Mouse (Mus musculus): ENCODE data around the gene Frmd5. TPM values are rescaled to one million over a fixed set of nuclear protein-coding genes. Genes with fewer than 3 reads are reported as not detected.

Gene Frmd5
- polyA plus RNA-seq, 1 experiment = 0.45 TPM

GRCm38 (mm10) chr2:121677649-121677986 lies 129.3 kb downstream of the Frmd5 start:
- no peak for TF ChIP-seq CTCF (conservative IDR thresholded peaks at IDR 0.05; ENCODE audit: insufficient read depth, insufficient read length, low read depth, low read length)
- no peak for TF ChIP-seq POLR2A (IDR thresholded peaks at IDR 0.05; ENCODE audit: low read depth, low read length)
- Histone ChIP-seq H3K4me3 (ENCODE audit: insufficient read depth, low read depth, low read length) (no peak overlapping the region), H3K36me3 (ENCODE audit: control insufficient read depth, insufficient read depth, low read length) (no peaks in the 10 kb centered on the region), H3K4me1 (ENCODE audit: control insufficient read depth, insufficient read depth, low read length) (no peaks in the 10 kb centered on the region), H3K27me3 (replicated peaks; ENCODE audit: control insufficient read depth, insufficient read depth, low read length) (no peaks in the 10 kb centered on the region), H3K27ac (ENCODE audit: insufficient read depth, low read depth, low read length) (no peak overlapping the region)
- no peak for DNase-seq
- 71% methylated on average over 6 of the region's 6 CpGs for WGBS

- H3K36me3 ChIP-seq (ENCODE audit: control insufficient read depth, insufficient read depth, low read length) = no peaks in the 10 kb centered on the region
- DNase-seq = no peak
- no peaks in the 10 kb centered on the region for H3K27me3 ChIP-seq (replicated peaks; ENCODE audit: control insufficient read depth, insufficient read depth, low read length)
- no peak overlapping the region for H3K27ac ChIP-seq (ENCODE audit: insufficient read depth, low read depth, low read length)
- H3K4me3 ChIP-seq (ENCODE audit: insufficient read depth, low read depth, low read length) = no peak overlapping the region
- WGBS = 51% methylated on average over 6 of the region's 6 CpGs
- H3K4me1 ChIP-seq (ENCODE audit: control insufficient read depth, insufficient read depth, low read length) = no peaks in the 10 kb centered on the region
- no peak for TF ChIP-seq POLR2A (IDR thresholded peaks at IDR 0.05; ENCODE audit: low read depth, low read length)
- no peak for TF ChIP-seq CTCF (conservative IDR thresholded peaks at IDR 0.05; ENCODE audit: insufficient read depth, insufficient read length, low read depth, low read length)
Observed at GRCm38 (mm10) chr2:121676951-121677648, 129.8 kb downstream of the Frmd5 start.

GRCm38 (mm10) chr2:121675895-121676294 lies 131.0 kb downstream of the Frmd5 start:
- Histone ChIP-seq H3K27me3 (replicated peaks; ENCODE audit: control insufficient read depth, insufficient read depth, low read length) (no peaks in the 10 kb centered on the region), H3K4me3 (ENCODE audit: insufficient read depth, low read depth, low read length) (no peak overlapping the region), H3K4me1 (ENCODE audit: control insufficient read depth, insufficient read depth, low read length) (no peaks in the 10 kb centered on the region), H3K36me3 (ENCODE audit: control insufficient read depth, insufficient read depth, low read length) (no peaks in the 10 kb centered on the region), H3K27ac (ENCODE audit: insufficient read depth, low read depth, low read length) (no peak overlapping the region)
- no peak for TF ChIP-seq CTCF (conservative IDR thresholded peaks at IDR 0.05; ENCODE audit: insufficient read depth, insufficient read length, low read depth, low read length)
- no peak for TF ChIP-seq POLR2A (IDR thresholded peaks at IDR 0.05; ENCODE audit: low read depth, low read length)
- DNase-seq = no peak
- WGBS = 84% methylated on average over 5 of the region's 5 CpGs

- no peaks in the 10 kb centered on the region for H3K4me1 ChIP-seq (ENCODE audit: control insufficient read depth, insufficient read depth, low read length)
- no peak overlapping the region for H3K4me3 ChIP-seq (ENCODE audit: insufficient read depth, low read depth, low read length)
- 83% methylated on average over 3 of the region's 3 CpGs for WGBS
- H3K27ac ChIP-seq (ENCODE audit: insufficient read depth, low read depth, low read length) = no peak overlapping the region
- no peaks in the 10 kb centered on the region for H3K36me3 ChIP-seq (ENCODE audit: control insufficient read depth, insufficient read depth, low read length)
- no peaks in the 10 kb centered on the region for H3K27me3 ChIP-seq (replicated peaks; ENCODE audit: control insufficient read depth, insufficient read depth, low read length)
- no peak for TF ChIP-seq POLR2A (IDR thresholded peaks at IDR 0.05; ENCODE audit: low read depth, low read length)
- TF ChIP-seq CTCF (conservative IDR thresholded peaks at IDR 0.05; ENCODE audit: insufficient read depth, insufficient read length, low read depth, low read length) = no peak
- DNase-seq = no peak
Observed at GRCm38 (mm10) chr2:121675136-121675535, 131.8 kb downstream of the Frmd5 start.

- Histone ChIP-seq H3K27me3 (replicated peaks; ENCODE audit: control insufficient read depth, insufficient read depth, low read length) (no peaks in the 10 kb centered on the region), H3K4me3 (ENCODE audit: insufficient read depth, low read depth, low read length) (no peak overlapping the region), H3K4me1 (ENCODE audit: control insufficient read depth, insufficient read depth, low read length) (no peaks in the 10 kb centered on the region), H3K36me3 (ENCODE audit: control insufficient read depth, insufficient read depth, low read length) (no peaks in the 10 kb centered on the region), H3K27ac (ENCODE audit: insufficient read depth, low read depth, low read length) (no peak overlapping the region)
- no peak for DNase-seq
- TF ChIP-seq CTCF (conservative IDR thresholded peaks at IDR 0.05; ENCODE audit: insufficient read depth, insufficient read length, low read depth, low read length) (no peak), POLR2A (IDR thresholded peaks at IDR 0.05; ENCODE audit: low read depth, low read length) (no peak)
- WGBS = 51% methylated on average over 8 of the region's 8 CpGs
Observed at GRCm38 (mm10) chr2:121674211-121674610, 132.7 kb downstream of the Frmd5 start.

- no peaks in the 10 kb centered on the region for H3K4me1 ChIP-seq (ENCODE audit: control insufficient read depth, insufficient read depth, low read length)
- no peak for DNase-seq
- no peaks in the 10 kb centered on the region for H3K36me3 ChIP-seq (ENCODE audit: control insufficient read depth, insufficient read depth, low read length)
- WGBS = 78% methylated on average over 6 of the region's 6 CpGs
- no peak for TF ChIP-seq POLR2A (IDR thresholded peaks at IDR 0.05; ENCODE audit: low read depth, low read length)
- no peak for TF ChIP-seq CTCF (conservative IDR thresholded peaks at IDR 0.05; ENCODE audit: insufficient read depth, insufficient read length, low read depth, low read length)
- no peak overlapping the region for H3K4me3 ChIP-seq (ENCODE audit: insufficient read depth, low read depth, low read length)
- no peaks in the 10 kb centered on the region for H3K27me3 ChIP-seq (replicated peaks; ENCODE audit: control insufficient read depth, insufficient read depth, low read length)
- H3K27ac ChIP-seq (ENCODE audit: insufficient read depth, low read depth, low read length) = no peak overlapping the region
Observed at GRCm38 (mm10) chr2:121669846-121670245, 137.0 kb downstream of the Frmd5 start.

- no peaks in the 10 kb centered on the region for H3K36me3 ChIP-seq (ENCODE audit: control insufficient read depth, insufficient read depth, low read length)
- no peak for DNase-seq
- 80% methylated on average over 4 of the region's 4 CpGs for WGBS
- H3K27ac ChIP-seq (ENCODE audit: insufficient read depth, low read depth, low read length) = no peak overlapping the region
- H3K27me3 ChIP-seq (replicated peaks; ENCODE audit: control insufficient read depth, insufficient read depth, low read length) = no peaks in the 10 kb centered on the region
- TF ChIP-seq CTCF (conservative IDR thresholded peaks at IDR 0.05; ENCODE audit: insufficient read depth, insufficient read length, low read depth, low read length) (no peak), POLR2A (IDR thresholded peaks at IDR 0.05; ENCODE audit: low read depth, low read length) (no peak)
- no peak overlapping the region for H3K4me3 ChIP-seq (ENCODE audit: insufficient read depth, low read depth, low read length)
- H3K4me1 ChIP-seq (ENCODE audit: control insufficient read depth, insufficient read depth, low read length) = no peaks in the 10 kb centered on the region
Observed at GRCm38 (mm10) chr2:121668256-121668655, 138.6 kb downstream of the Frmd5 start.
